Mouse (Mus musculus): ENCODE measurements around the gene Zfp358.

- TF ChIP-seq POLR2A (IDR thresholded peaks at IDR 0.05; ENCODE audit: low read depth, low read length) (no peak), CTCF (conservative IDR thresholded peaks at IDR 0.05; ENCODE audit: insufficient read depth, insufficient read length, low read depth, low read length) (no peak)
Measured at GRCm38 (mm10) chr8:3522007-3522697, 29.2 kb downstream of the Zfp358 start.
